Mouse (Mus musculus): Measurements from ENCODE around the gene Dusp1. TPM values are rescaled to one million over a fixed set of nuclear protein-coding genes. Genes with fewer than 3 reads are reported as not detected.

Gene Dusp1
- polyA plus RNA-seq, 1 experiment = 11.6 TPM

- Histone ChIP-seq H3K4me2 (ENCODE audit: low read depth) (no peak overlapping the region), H3ac (ENCODE audit: control insufficient read depth, insufficient read length) (no peak overlapping the region), H3K4me3 (peak overlapping the region; percentile 59), H3K36me3 (ENCODE audit: control insufficient read depth, insufficient read depth) (peaks cover 7% of the 10 kb centered on the region), H3K79me2 (ENCODE audit: control insufficient read depth, insufficient read depth) (peaks cover 46% of the 10 kb centered on the region), H3K27me3 (ENCODE audit: control insufficient read depth, insufficient read depth, insufficient read length) (no peaks in the 10 kb centered on the region)
- TF ChIP-seq POLR2AphosphoS2 (IDR thresholded peaks at IDR 0.05; ENCODE audit: insufficient read length, low read depth) (no peak), E2F4 (IDR thresholded peaks at IDR 0.05; ENCODE audit: insufficient read depth) (no peak), TCF12 (IDR thresholded peaks at IDR 0.05; ENCODE audit: insufficient read depth, poor library complexity, severe bottlenecking) (no peak), MYOD1 (IDR thresholded peaks at IDR 0.05; ENCODE audit: control insufficient read depth in 1 of 3, insufficient read length in 2 of 3, low read depth in 2 of 3) (no peak), MAX (IDR thresholded peaks at IDR 0.05; ENCODE audit: low read depth) (no peak)
Measured at GRCm38 (mm10) chr17:26563476-26563875, 1.5 kb upstream of the Dusp1 start.

- TF ChIP-seq SRF (IDR thresholded peaks at IDR 0.05; ENCODE audit: control insufficient read depth, insufficient read length, low read depth) = no peak
- no peak for TF ChIP-seq MYOD1 (IDR thresholded peaks at IDR 0.05; ENCODE audit: control insufficient read depth in 1 of 3, insufficient read length in 2 of 3, low read depth in 2 of 3)
- no peak for TF ChIP-seq TCF12 (IDR thresholded peaks at IDR 0.05; ENCODE audit: insufficient read depth, poor library complexity, severe bottlenecking)
- no peak for TF ChIP-seq E2F4 (IDR thresholded peaks at IDR 0.05; ENCODE audit: insufficient read depth)
- TF ChIP-seq CEBPB (IDR thresholded peaks at IDR 0.05; ENCODE audit: insufficient read depth, poor library complexity, severe bottlenecking) = no peak
- TF ChIP-seq MYOG (IDR thresholded peaks at IDR 0.05; ENCODE audit: control insufficient read depth in 1 of 3, insufficient read depth in 1 of 3, insufficient read length in 2 of 3, low read depth in 2 of 3) = no peak
- TF ChIP-seq REST (IDR thresholded peaks at IDR 0.05; ENCODE audit: insufficient read depth, insufficient read length) = no peak
- Histone ChIP-seq H3K36me3 (ENCODE audit: control insufficient read depth, insufficient read depth) (peaks cover 7% of the 10 kb centered on the region), H3ac (ENCODE audit: control insufficient read depth, insufficient read length) (peak overlapping the region; percentile 70), H3K4me3 (peak overlapping the region; percentile 59), H3K4me2 (ENCODE audit: low read depth) (peak overlapping the region; percentile 87), H3K79me2 (ENCODE audit: control insufficient read depth, insufficient read depth) (peaks cover 38% of the 10 kb centered on the region), H3K27me3 (ENCODE audit: control insufficient read depth, insufficient read depth, insufficient read length) (no peaks in the 10 kb centered on the region)
Measured at GRCm38 (mm10) chr17:26562292-26562691, 364 bp upstream of the Dusp1 start.

DNA sequence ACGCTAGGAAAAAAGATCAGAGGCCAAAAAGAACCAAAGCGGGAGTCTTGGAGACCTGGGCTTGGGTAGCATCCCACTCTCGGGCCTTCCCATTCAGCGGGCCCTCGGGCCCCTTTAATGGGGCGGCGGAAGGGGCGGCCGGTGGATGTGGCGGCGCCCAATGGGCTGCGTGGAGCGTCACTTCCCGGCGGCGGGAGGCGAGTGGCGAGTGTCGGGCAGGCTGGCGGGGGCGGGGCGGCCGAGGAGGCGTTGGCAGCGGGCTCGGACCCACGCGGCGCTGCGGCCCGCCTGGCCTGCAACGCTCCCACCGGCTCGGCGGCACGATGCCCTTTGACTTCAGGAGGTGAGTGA, 663 bp downstream of the Dusp1 start, which contains the start of gene Ergic1:
Gene Ergic1 (plus strand): TSS at position 200 of the 351 bp plus-strand sequence.
- Histone ChIP-seq H3K79me2 (ENCODE audit: control insufficient read depth, insufficient read depth) (peaks cover 33% of the 10 kb centered on the region), H3K4me2 (ENCODE audit: low read depth) (peak within 1 kb of the TSS; percentile 87), H3ac (ENCODE audit: control insufficient read depth, insufficient read length) (peak within 1 kb of the TSS; percentile 70), H3K36me3 (ENCODE audit: control insufficient read depth, insufficient read depth) (peaks cover 7% of the 10 kb centered on the region), H3K4me3 (peak within 1 kb of the TSS; percentile 59), H3K27me3 (ENCODE audit: control insufficient read depth, insufficient read depth, insufficient read length) (no peaks in the 10 kb centered on the region)
- TF ChIP-seq E2F4 (IDR thresholded peaks at IDR 0.05; ENCODE audit: insufficient read depth) = no peak
- TF ChIP-seq REST (IDR thresholded peaks at IDR 0.05; ENCODE audit: insufficient read depth, insufficient read length) = no peak
- peak; percentile 92 for TF ChIP-seq POLR2A (IDR thresholded peaks at IDR 0.05; ENCODE audit: insufficient read length, low read depth)
- TF ChIP-seq CEBPB (IDR thresholded peaks at IDR 0.05; ENCODE audit: insufficient read depth, poor library complexity, severe bottlenecking) = no peak
- peak in 1 of 3 experiments; percentile 38 for TF ChIP-seq MYOD1 (IDR thresholded peaks at IDR 0.05; ENCODE audit: control insufficient read depth in 1 of 3, insufficient read length in 2 of 3, low read depth in 2 of 3)
- TF ChIP-seq POLR2AphosphoS2 (IDR thresholded peaks at IDR 0.05; ENCODE audit: insufficient read length, low read depth) = peak; percentile 92
- no peak for TF ChIP-seq USF1 (IDR thresholded peaks at IDR 0.05; ENCODE audit: low read depth)
- no peak for TF ChIP-seq TCF3 (IDR thresholded peaks at IDR 0.05; ENCODE audit: insufficient read length, low read depth)
- no peak for TF ChIP-seq TCF12 (IDR thresholded peaks at IDR 0.05; ENCODE audit: insufficient read depth, poor library complexity, severe bottlenecking)
- no peak for TF ChIP-seq MYOG (IDR thresholded peaks at IDR 0.05; ENCODE audit: control insufficient read depth in 1 of 3, insufficient read depth in 1 of 3, insufficient read length in 2 of 3, low read depth in 2 of 3)
- TF ChIP-seq SRF (IDR thresholded peaks at IDR 0.05; ENCODE audit: control insufficient read depth, insufficient read length, low read depth) = peak; percentile 27

- TF ChIP-seq TCF12 (IDR thresholded peaks at IDR 0.05; ENCODE audit: insufficient read depth, poor library complexity, severe bottlenecking) = no peak
- TF ChIP-seq TCF3 (IDR thresholded peaks at IDR 0.05; ENCODE audit: insufficient read length, low read depth) = no peak
- no peak for TF ChIP-seq MYOG (IDR thresholded peaks at IDR 0.05; ENCODE audit: control insufficient read depth in 1 of 3, insufficient read depth in 1 of 3, insufficient read length in 2 of 3, low read depth in 2 of 3)
- TF ChIP-seq USF1 (IDR thresholded peaks at IDR 0.05; ENCODE audit: low read depth) = no peak
- TF ChIP-seq SRF (IDR thresholded peaks at IDR 0.05; ENCODE audit: control insufficient read depth, insufficient read length, low read depth) = no peak
- TF ChIP-seq POLR2A (IDR thresholded peaks at IDR 0.05; ENCODE audit: insufficient read length, low read depth) = no peak
- no peak for TF ChIP-seq REST (IDR thresholded peaks at IDR 0.05; ENCODE audit: insufficient read depth, insufficient read length)
- no peak for TF ChIP-seq CEBPB (IDR thresholded peaks at IDR 0.05; ENCODE audit: insufficient read depth, poor library complexity, severe bottlenecking)
- TF ChIP-seq MYOD1 (IDR thresholded peaks at IDR 0.05; ENCODE audit: control insufficient read depth in 1 of 3, insufficient read length in 2 of 3, low read depth in 2 of 3) = no peak
- TF ChIP-seq MAX (IDR thresholded peaks at IDR 0.05; ENCODE audit: low read depth) = no peak
- no peak for TF ChIP-seq E2F4 (IDR thresholded peaks at IDR 0.05; ENCODE audit: insufficient read depth)
- no peak for TF ChIP-seq POLR2AphosphoS2 (IDR thresholded peaks at IDR 0.05; ENCODE audit: insufficient read length, low read depth)
- Histone ChIP-seq H3K4me2 (ENCODE audit: low read depth) (peak overlapping the region; percentile 72), H3ac (ENCODE audit: control insufficient read depth, insufficient read length) (peak overlapping the region; percentile 70), H3K36me3 (ENCODE audit: control insufficient read depth, insufficient read depth) (peaks cover 7% of the 10 kb centered on the region), H3K79me2 (ENCODE audit: control insufficient read depth, insufficient read depth) (peaks cover 29% of the 10 kb centered on the region), H3K27me3 (ENCODE audit: control insufficient read depth, insufficient read depth, insufficient read length) (no peaks in the 10 kb centered on the region), H3K4me3 (peak overlapping the region; percentile 59)
Measured at GRCm38 (mm10) chr17:26560526-26561289, 1.2 kb downstream of the Dusp1 start.

Measured in myocyte (in vitro differentiated cells).